Mouse (Mus musculus) heart, adult 2 months (tissue): Measurements from ENCODE around the gene Ehhadh.

Experiments used
- CTCF ChIP-seq: fragments of 200-600 bp; IDR thresholded peaks from 2 replicates; pipeline ENCODE4 v1.8.1; 2022; ENCODE audit warnings: antibody characterized with exemption, mild to moderate bottlenecking, moderate library complexity
- EP300 ChIP-seq: fragments of 200-500 bp; IDR thresholded peaks from 2 replicates; pipeline ENCODE4 v1.6.1; 2011; ENCODE audit warnings: low read depth, low read length, control low read depth; ENCODE audit not compliant: insufficient read depth
- POLR2A ChIP-seq: fragments of 200-500 bp; IDR thresholded peaks from 2 replicates; pipeline ENCODE4 v1.6.1; 2011; ENCODE audit warnings: mild to moderate bottlenecking, low read depth, low read length, control low read depth; ENCODE audit not compliant: insufficient read depth

- no peak for TF ChIP-seq CTCF
- TF ChIP-seq POLR2A, result no peak
- TF ChIP-seq EP300, result no peak
Observed at GRCm38 (mm10) chr16:21782807-21783206, 4.8 kb downstream of the Ehhadh start.
